Mouse (Mus musculus): ENCODE data around the gene Palld.

Palld gene

GRCm38 (mm10) chr8:61615711-61616697 is 286.5 kb downstream of the Palld start:
- H3K27me3 ChIP-seq (ENCODE audit: insufficient read depth, low read length), result no peaks in the 10 kb centered on the region
- TF ChIP-seq POU5F1 (IDR thresholded peaks at IDR 0.05; ENCODE audit: borderline replicate concordance, low read length) (no peak), CTCF (conservative IDR thresholded peaks at IDR 0.05; ENCODE audit: low read length) (no peak), NANOG (IDR thresholded peaks at IDR 0.05; ENCODE audit: borderline replicate concordance, low read length) (no peak)
- H3K36me3 ChIP-seq (ENCODE audit: insufficient read depth, low read length), result no peaks in the 10 kb centered on the region
- no peaks in the 10 kb centered on the region for H3K4me1 ChIP-seq (replicated peaks; ENCODE audit: low read depth, low read length)
- no peak overlapping the region for H3K4me3 ChIP-seq (replicated peaks; ENCODE audit: low read length)
- no peaks in the 10 kb centered on the region for H3K9me3 ChIP-seq (ENCODE audit: low read length)

GRCm38 (mm10) chr8:61611741-61612140 is 290.7 kb downstream of the Palld start:
- H3K9me3 ChIP-seq (ENCODE audit: low read length), result no peaks in the 10 kb centered on the region
- TF ChIP-seq CTCF (conservative IDR thresholded peaks at IDR 0.05; ENCODE audit: low read length) (no peak), NANOG (IDR thresholded peaks at IDR 0.05; ENCODE audit: borderline replicate concordance, low read length) (no peak), POU5F1 (IDR thresholded peaks at IDR 0.05; ENCODE audit: borderline replicate concordance, low read length) (no peak)
- H3K4me3 ChIP-seq (replicated peaks; ENCODE audit: low read length), result no peak overlapping the region
- no peaks in the 10 kb centered on the region for H3K36me3 ChIP-seq (ENCODE audit: insufficient read depth, low read length)
- no peaks in the 10 kb centered on the region for H3K4me1 ChIP-seq (replicated peaks; ENCODE audit: low read depth, low read length)
- no peaks in the 10 kb centered on the region for H3K27me3 ChIP-seq (ENCODE audit: insufficient read depth, low read length)

GRCm38 (mm10) chr8:61611077-61611476 is 291.4 kb downstream of the Palld start:
- Histone ChIP-seq H3K4me1 (replicated peaks; ENCODE audit: low read depth, low read length) (no peaks in the 10 kb centered on the region), H3K36me3 (ENCODE audit: insufficient read depth, low read length) (no peaks in the 10 kb centered on the region), H3K4me3 (replicated peaks; ENCODE audit: low read length) (no peak overlapping the region), H3K9me3 (ENCODE audit: low read length) (no peaks in the 10 kb centered on the region), H3K27me3 (ENCODE audit: insufficient read depth, low read length) (no peaks in the 10 kb centered on the region)
- no peak for TF ChIP-seq POU5F1 (IDR thresholded peaks at IDR 0.05; ENCODE audit: borderline replicate concordance, low read length)
- TF ChIP-seq CTCF (conservative IDR thresholded peaks at IDR 0.05; ENCODE audit: low read length), result no peak

DNA sequence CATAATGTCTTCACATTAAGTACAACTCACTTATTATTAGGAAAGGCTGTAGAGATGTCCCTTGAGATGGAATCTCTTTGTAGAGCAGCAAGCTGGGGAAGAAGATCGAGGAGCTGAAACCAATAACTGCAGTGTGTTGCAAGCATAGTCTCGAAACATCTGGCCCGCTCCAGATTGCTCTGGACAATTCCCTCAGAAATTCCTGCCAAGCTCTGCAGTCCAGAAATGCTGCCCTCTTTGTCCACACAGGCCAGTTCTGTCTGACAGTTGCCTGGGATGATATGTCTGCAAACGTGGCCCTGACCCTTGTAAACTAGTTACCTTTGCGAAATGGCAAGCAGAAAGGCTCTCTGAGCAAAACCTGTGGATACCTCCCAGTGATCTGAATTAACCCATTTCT is 291.9 kb downstream of the Palld start:
- H3K4me3 ChIP-seq (replicated peaks; ENCODE audit: low read length), result no peak overlapping the region
- TF ChIP-seq CTCF (conservative IDR thresholded peaks at IDR 0.05; ENCODE audit: low read length), result no peak
- TF ChIP-seq POU5F1 (IDR thresholded peaks at IDR 0.05; ENCODE audit: borderline replicate concordance, low read length), result no peak
- no peak for TF ChIP-seq NANOG (IDR thresholded peaks at IDR 0.05; ENCODE audit: borderline replicate concordance, low read length)
- no peaks in the 10 kb centered on the region for H3K27me3 ChIP-seq (ENCODE audit: insufficient read depth, low read length)
- no peaks in the 10 kb centered on the region for H3K4me1 ChIP-seq (replicated peaks; ENCODE audit: low read depth, low read length)
- H3K9me3 ChIP-seq (ENCODE audit: low read length), result no peaks in the 10 kb centered on the region
- no peaks in the 10 kb centered on the region for H3K36me3 ChIP-seq (ENCODE audit: insufficient read depth, low read length)

GRCm38 (mm10) chr8:61607463-61607813 is 295.1 kb downstream of the Palld start:
- TF ChIP-seq CTCF (conservative IDR thresholded peaks at IDR 0.05; ENCODE audit: low read length) (no peak), POU5F1 (IDR thresholded peaks at IDR 0.05; ENCODE audit: borderline replicate concordance, low read length) (no peak), NANOG (IDR thresholded peaks at IDR 0.05; ENCODE audit: borderline replicate concordance, low read length) (no peak)
- H3K4me1 ChIP-seq (replicated peaks; ENCODE audit: low read depth, low read length), result peaks cover 17% of the 10 kb centered on the region

GRCm38 (mm10) chr8:61606795-61607462 is 295.6 kb downstream of the Palld start:
- TF ChIP-seq POU5F1 (IDR thresholded peaks at IDR 0.05; ENCODE audit: borderline replicate concordance, low read length) (no peak), NANOG (IDR thresholded peaks at IDR 0.05; ENCODE audit: borderline replicate concordance, low read length) (no peak), CTCF (conservative IDR thresholded peaks at IDR 0.05; ENCODE audit: low read length) (no peak)
- Histone ChIP-seq H3K9me3 (ENCODE audit: low read length) (no peaks in the 10 kb centered on the region), H3K27me3 (ENCODE audit: insufficient read depth, low read length) (no peaks in the 10 kb centered on the region), H3K4me3 (replicated peaks; ENCODE audit: low read length) (no peak overlapping the region), H3K4me1 (replicated peaks; ENCODE audit: low read depth, low read length) (peaks cover 17% of the 10 kb centered on the region), H3K36me3 (ENCODE audit: insufficient read depth, low read length) (no peaks in the 10 kb centered on the region)

More at GRCm38 (mm10) chr8:61607463-61607813, 295.1 kb downstream of the Palld start:
- H3K9me3 ChIP-seq (ENCODE audit: low read length), result no peaks in the 10 kb centered on the region
- H3K27me3 ChIP-seq (ENCODE audit: insufficient read depth, low read length), result no peaks in the 10 kb centered on the region
- no peak overlapping the region for H3K4me3 ChIP-seq (replicated peaks; ENCODE audit: low read length)
- no peaks in the 10 kb centered on the region for H3K36me3 ChIP-seq (ENCODE audit: insufficient read depth, low read length)

DNA sequence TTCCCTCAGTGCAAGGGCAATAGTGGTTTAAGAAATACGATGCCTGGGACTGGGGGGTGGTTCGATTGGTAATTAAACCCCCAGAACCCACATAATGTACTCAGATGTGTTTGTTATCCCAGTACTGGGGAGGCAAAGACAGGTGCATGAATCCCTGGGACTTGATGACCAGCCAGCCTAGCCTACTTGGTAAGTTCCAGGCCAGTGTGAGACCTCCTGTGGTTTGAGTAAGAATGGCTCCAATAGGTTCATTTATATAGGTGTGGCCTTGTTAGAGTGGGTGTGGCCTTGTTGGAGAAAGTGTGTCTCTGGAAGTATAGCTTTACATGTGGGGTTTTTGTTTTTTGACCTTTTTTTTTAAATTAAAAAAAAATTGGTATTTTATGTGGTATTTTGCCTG is 297.6 kb downstream of the Palld start:
- Histone ChIP-seq H3K27me3 (ENCODE audit: insufficient read depth, low read length) (no peaks in the 10 kb centered on the region), H3K4me1 (replicated peaks; ENCODE audit: low read depth, low read length) (peaks cover 22% of the 10 kb centered on the region), H3K36me3 (ENCODE audit: insufficient read depth, low read length) (no peaks in the 10 kb centered on the region), H3K9me3 (ENCODE audit: low read length) (no peaks in the 10 kb centered on the region), H3K4me3 (replicated peaks; ENCODE audit: low read length) (no peak overlapping the region)
- TF ChIP-seq POU5F1 (IDR thresholded peaks at IDR 0.05; ENCODE audit: borderline replicate concordance, low read length) (no peak), CTCF (conservative IDR thresholded peaks at IDR 0.05; ENCODE audit: low read length) (no peak), NANOG (IDR thresholded peaks at IDR 0.05; ENCODE audit: borderline replicate concordance, low read length) (no peak)

GRCm38 (mm10) chr8:61596889-61597288 is 305.6 kb downstream of the Palld start:
- peaks cover 12% of the 10 kb centered on the region for H3K4me1 ChIP-seq (replicated peaks; ENCODE audit: low read depth, low read length)
- no peaks in the 10 kb centered on the region for H3K9me3 ChIP-seq (ENCODE audit: low read length)
- no peak for TF ChIP-seq NANOG (IDR thresholded peaks at IDR 0.05; ENCODE audit: borderline replicate concordance, low read length)
- no peak for TF ChIP-seq CTCF (conservative IDR thresholded peaks at IDR 0.05; ENCODE audit: low read length)
- TF ChIP-seq POU5F1 (IDR thresholded peaks at IDR 0.05; ENCODE audit: borderline replicate concordance, low read length), result no peak
- H3K27me3 ChIP-seq (ENCODE audit: insufficient read depth, low read length), result no peaks in the 10 kb centered on the region
- no peak overlapping the region for H3K4me3 ChIP-seq (replicated peaks; ENCODE audit: low read length)
- H3K36me3 ChIP-seq (ENCODE audit: insufficient read depth, low read length), result no peaks in the 10 kb centered on the region

All from E14TG2a.4 (cell line).